Mouse (Mus musculus) brain, embryonic 14.5 days (tissue): ENCODE data around the gene Ifna14.

Experiments used
- CTCF ChIP-seq: fragments of 200-500 bp; IDR thresholded peaks from 2 replicates; pipeline ENCODE4 v1.5.1; 2012; ENCODE audit warnings: inconsistent platforms, mild to moderate bottlenecking, moderate library complexity, borderline replicate concordance; ENCODE audit not compliant: insufficient read depth, insufficient read length; ENCODE audit errors: extremely low read depth
- POLR2A ChIP-seq: fragments of 200-500 bp; IDR thresholded peaks from 2 replicates; pipeline ENCODE4 v1.6.1; 2012; ENCODE audit warnings: mild to moderate bottlenecking, inconsistent platforms, borderline replicate concordance; ENCODE audit not compliant: poor library complexity, insufficient read depth, insufficient read length, severe bottlenecking; ENCODE audit errors: extremely low read depth

DNA sequence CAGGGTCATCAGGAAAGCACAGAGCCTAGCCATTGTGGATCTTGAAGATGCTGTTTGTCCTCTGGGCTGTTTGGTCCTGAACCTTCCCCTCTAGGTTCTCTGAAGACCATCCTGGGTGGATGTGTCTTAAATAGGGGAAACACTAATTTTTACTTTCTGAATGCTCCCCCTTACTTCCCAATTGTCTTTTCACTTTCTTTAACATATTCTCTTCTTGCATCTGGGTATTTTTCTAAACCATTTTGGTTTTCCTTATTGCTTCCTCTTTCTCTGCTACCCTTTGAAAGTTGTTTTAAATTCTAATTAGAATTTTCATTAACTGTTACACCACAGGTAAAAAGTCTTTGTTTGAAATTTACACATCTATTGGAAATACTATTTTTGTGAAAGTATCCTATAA is 31.7 kb upstream of the Ifna14 start, which contains the start of gene Ifna12:
- TF ChIP-seq POLR2A: no peak
- TF ChIP-seq CTCF: no peak
